Mouse (Mus musculus) frontal cortex, adult 2 months (tissue): Measurements from ENCODE around the gene Eif5a. TPM values are rescaled to one million over a fixed set of nuclear protein-coding genes. Genes with fewer than 3 reads are reported as not detected.
"Not testable (repeated sequence)": the region's sequence is repeated elsewhere in the genome, so short reads cannot be mapped to it uniquely, and the experiment has no call there.

Experiments
- DNase-seq, 2 experiments: peaks; one replicate each; pipeline ENCODE4 v3.0.0; 2022; ENCODE audit warnings: low spot score in 1 of 2; ENCODE audit errors: extremely low spot score in 1 of 2
- polyA plus RNA-seq: library from polyadenylated mRNA; depleted of rRNA; stranded (reverse); fragments of >200 nt; gene quantifications from 2 replicates; pipeline ENCODE4 v1.2.3, GENCODE M21; 2012

The Eif5a gene
- polyA plus RNA-seq, 1 experiment = 630 TPM

DNA sequence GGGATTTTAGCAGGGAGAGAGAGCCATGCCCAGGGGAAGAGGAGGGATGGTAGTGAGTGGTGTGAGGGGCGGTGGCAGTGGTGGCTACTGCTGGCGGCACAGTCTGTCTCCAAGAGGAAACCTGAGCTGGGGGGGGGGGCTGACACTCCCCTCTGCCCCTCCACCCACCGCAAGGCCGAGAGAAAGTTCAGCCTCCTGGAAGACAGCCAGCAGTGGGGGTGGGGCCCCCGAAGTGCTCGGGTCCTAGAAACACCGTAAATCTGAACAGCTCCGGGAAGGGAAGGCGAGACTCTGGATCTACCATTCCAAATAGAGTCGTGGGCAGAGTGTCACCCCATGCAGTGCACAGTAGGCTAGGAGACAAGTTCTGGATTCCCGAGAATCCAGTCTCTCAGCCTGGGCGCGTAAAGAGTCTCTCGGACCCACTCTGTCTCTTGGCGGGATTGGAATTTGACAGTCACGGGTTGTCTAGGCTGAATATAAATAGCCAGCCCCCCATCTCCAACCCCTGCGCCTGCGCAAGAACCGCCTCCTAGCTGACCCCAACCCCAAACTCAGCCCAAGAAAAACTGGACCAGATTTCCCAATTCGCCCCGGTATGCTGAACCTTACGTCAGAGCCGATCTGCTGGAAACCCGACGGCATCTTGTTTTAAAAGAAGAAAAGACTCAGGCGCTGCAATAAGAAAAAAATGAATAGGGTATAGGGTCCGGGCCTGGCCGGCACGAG lies 25.7 kb upstream of the Eif5a start:
- no peak for DNase-seq

DNA sequence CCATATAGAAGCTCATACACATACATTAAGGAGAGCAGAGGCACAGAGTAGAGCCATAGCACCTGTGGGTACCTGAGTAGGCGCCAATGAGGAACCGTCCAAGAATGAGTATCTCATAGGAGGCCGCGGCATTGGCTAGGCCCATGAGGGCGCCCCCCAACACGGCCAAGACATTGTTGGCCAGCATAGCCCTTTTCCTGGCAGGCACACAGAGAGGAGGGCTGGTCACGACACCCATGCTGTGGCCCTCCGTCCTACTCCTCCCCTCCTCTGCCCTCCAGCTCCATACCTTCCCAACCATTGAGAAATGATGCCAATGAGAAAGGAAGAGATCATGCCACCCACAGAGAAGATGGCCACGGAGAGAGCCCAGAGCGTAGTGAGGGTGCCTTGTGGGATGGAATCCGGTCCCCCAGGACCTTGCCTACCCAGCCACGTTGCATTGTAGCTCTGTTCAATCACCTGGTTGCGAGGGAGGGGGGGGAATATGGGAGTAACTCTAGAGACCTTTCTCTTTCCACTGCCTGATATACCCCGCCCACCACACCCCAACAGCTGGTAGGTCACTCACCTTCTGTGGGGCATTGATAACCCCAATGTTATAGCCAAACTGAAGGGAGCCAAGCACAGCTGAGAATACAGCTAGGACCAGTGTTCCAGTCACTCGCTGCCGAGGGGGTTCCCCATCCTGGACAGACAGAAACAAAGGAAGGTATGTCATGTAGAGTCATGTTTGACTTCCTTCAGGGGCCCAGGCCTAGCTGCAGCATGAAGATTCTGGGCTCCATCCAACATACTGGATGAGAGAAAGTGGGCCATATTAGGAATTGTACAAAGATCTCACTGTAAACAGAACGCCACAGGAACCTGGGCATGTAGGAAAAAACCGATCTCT lies 24.5 kb upstream of the Eif5a start:
- no peak for DNase-seq

DNA sequence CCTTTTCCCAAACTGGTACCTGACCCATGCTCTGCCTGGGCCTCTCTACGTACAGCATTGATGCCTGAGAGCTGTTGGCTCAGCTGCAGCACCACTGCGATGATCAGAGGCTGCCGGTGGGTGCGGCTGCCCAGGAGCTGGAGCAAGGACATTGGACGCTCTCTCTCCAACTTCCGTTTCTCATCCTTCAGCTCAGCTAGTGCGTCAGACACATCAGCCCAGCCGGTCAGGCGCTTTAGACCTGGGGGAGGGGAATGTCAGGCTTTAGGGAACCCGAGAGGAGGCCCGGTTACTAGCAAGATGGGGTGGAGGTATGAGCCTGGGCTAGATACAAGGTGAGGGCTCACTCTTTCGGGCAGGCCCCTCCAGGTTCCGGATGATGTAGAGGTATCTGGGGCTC lies 23.5 kb upstream of the Eif5a start:
- DNase-seq = no peak

DNA sequence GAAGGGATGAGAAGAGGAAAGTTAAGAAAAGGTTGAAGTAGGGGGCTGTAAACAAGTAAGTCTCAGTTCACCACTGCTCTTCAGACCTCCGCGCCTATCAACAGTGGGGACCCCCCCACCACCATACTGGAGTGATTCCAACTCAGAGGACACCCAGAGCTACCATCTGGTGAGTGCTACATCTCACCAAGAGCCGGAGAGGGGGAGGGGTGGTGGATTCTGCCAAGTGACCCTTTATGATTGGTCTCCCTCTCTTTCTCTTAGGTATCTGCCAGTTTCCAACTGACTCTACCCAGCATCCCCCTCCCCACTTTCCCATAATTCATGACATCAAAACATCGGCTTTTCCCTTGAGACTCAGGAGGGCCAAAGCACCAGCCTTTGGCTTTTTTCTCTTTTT lies 19.2 kb upstream of the Eif5a start:
- no peak for DNase-seq

DNA sequence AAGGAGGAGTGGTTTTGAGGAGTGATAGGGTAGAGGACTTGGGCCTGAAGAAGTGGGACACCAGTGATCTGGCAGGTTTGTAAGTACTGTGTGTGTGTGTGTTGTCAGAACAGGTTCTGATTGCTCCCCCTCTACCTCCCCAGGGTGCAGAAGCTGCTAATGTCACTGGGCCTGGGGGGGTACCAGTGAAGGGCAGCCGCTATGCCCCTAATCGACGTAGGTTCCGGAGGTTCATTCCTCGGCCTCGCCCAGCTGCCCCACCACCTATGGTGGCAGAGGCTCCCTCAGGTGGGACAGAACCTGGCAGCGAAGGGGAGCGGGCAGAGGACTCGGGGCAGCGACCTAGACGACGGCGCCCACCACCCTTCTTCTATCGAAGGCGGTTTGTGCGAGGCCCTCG lies 18.0 kb upstream of the Eif5a start:
- no peak for DNase-seq

DNA sequence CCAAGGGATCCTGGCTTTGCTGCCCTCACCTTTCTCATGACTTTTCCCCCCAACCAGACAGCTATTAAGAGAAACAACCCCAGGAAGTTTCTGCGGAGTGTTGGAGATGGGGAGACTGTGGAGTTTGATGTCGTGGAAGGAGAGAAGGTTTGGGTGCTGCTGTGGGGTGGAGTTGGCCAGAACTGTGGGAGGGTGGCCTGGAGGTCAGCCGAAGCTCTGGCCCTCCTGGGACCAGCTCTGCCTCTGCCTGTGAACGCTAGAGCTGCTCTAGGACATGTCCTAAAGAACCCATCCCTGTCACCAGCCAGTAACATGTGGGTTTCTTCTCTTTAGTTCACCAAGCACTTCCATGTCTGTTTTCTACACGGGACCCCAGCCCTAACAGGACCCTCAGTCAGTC lies 17.4 kb upstream of the Eif5a start:
- DNase-seq = no peak

DNA sequence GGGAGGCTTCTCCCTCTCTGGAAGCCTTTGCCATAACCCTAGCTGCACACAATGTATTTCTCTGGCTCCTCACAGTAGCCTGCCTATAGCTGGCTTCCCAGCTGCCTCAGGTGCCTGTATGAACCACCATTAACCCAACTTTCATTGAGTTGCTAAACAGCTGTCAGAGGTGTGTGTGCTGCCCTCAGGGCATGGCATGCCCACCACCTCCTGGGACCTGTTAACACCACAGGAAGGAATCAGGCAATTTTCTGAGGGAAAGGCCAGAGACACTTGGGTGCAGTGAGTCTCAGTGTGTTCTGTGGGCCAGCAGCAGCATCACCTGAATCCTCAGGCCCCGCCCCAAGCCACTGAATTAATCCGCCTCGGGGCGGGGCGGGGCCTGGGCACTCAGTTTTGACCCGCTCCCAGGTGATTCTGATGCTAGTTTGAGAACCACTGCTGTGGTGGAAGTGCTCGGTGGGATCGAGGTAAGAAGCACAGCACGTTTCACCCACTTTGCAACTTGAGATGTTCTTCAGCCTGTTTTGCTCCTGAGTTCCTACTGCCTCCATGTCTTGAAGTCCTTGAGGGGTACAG lies 16.7 kb upstream of the Eif5a start:
- no peak for DNase-seq

DNA sequence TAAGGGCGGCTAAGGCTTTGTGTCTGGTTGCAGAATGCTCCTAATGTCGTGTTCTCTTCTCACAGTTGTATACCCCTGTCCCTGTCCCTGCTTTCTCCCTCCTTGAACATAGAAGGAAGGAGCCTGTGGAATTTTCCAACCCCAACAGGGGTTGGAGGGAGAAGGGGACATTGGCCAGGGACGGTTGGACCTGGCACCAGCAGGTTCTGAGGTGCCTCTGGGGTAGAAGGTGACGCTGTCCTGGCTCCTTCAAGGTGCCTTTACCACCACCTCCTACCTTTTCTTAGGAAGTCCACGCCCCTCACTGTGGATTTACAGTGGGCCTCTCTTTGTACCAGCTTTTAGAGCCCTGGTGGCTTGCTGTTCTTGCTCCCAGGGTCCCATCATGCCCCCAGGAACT lies 16.1 kb upstream of the Eif5a start:
- DNase-seq = no peak

DNA sequence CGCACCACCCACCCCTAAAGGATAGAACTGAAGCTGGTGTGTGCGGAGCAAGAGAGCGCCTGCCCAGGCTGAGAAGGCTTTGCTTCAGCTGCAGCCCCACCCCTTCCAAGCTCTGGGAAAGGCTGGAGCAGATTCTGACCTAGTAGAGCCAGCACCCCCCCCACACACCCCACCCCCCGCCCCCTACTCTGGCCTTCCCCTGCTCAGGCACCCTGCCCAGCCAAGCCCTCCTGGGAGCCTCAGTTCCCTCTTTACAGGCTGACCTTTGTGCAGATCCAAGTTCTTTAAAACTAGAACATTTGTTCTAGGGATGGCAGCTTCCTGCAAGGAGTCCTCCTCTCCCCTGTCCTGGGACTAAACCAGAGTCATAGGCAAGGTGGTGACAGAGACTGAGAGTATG lies 15.6 kb upstream of the Eif5a start:
- no peak for DNase-seq

DNA sequence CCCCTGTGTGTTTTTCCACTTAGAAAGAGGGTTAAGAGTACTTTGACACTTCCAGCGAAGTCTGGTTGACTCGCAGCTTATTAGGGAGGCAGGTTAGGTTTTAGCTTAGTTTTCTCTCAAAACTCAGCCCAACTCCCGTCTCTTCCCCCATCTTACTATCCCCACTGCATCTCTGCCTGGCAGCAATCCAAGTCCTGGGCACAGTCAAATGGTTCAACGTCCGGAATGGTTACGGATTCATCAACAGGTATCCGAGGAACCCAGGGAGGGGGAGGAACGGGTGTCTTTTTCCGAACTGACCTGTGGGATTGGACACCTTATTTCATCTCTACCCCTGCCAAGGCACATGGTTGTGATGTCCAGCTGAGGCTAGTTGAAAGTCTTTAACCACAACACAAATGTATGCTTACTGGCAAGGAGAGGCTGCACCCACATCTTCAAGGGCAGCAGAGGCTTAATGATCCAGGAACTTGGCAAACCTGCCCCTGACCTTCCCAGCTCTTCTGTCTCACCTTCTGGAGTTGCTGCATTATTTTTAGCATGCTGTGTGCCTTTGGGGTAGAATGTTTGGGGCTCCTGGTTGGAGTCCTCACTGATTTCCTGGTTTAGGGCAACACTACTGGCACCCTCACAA lies 15.1 kb upstream of the Eif5a start:
- no peak for DNase-seq

DNA sequence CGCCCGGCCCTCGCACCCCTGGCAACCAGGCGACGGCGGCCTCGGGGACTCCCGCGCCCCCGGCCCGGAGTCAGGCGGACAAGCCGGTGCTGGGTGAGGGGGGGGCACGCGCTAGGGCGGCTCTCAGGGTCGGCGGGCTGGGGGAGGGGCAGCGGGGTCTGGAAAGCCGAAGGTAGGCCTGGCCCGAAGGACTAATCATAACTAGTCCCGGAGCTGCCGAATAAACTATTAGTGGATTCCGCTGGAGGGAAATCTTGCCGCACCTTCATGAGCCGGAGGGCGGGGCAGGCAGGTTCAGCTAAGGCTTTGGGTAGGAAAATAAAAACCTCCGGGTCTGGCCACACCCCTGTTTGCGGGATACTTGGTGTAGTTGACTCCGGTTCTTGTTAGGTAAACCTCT lies 14.4 kb upstream of the Eif5a start:
- DNase-seq = no peak

DNA sequence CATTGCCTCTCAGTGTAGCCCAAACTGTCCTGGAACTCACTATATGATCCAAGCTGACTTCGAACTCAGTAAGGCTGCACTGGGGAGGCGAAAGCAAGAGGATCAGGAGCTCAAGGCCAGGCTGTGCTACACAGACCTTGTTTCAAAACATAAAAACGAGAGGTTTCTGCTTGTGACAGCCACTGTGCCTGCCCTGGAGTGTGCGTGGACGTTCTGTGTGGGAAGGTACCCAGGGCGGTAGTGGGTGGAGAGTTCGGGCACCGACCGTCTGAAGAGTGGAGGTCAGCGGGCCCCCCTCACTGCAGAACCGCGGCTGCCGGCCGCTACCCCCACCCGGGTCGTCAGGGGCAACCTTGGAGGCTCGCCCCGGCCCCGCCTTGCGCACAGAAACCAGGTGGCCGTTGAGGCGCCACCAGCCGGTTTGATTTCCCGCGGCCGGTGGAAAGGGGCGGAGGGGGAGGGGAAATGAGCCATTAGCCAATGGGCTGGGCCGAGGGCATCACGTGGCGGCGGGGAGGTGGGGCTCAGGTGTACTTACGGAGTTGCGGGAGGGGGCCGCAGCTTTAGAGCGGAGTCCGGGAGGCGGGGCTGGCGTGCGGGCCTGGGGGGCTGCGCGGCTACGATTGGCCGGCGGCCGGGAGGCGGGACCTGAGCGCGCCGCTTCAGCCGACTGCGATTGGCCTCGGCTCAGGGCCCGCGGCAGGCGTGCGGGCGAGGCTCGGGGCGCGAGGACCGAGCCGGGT lies 13.6 kb upstream of the Eif5a start, which contains the start of gene Ybx2:
Gene Ybx2, plus strand, starts transcription at position 660 of the 743 bp plus-strand sequence.
- peak; percentile 75 to 87 for DNase-seq

DNA sequence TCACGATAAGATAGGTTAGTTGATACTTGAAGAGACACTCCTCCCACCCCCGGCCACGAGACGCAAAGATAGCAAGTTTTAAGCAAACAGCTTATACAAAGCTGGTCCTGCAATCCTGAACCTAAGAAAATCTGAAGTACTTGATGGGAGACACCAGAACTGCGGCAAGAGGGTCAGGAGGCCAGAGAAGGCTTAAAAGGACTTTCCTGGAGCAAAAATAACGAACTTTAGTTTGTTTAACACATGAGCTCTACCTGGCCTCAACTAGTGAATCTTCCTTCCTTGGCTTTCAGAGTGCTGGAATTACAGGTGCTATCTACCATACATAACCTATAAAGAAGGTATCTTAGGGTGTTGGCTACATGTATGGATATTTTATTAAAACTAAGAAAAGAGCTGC lies 12.9 kb upstream of the Eif5a start:
- DNase-seq = no peak

DNA sequence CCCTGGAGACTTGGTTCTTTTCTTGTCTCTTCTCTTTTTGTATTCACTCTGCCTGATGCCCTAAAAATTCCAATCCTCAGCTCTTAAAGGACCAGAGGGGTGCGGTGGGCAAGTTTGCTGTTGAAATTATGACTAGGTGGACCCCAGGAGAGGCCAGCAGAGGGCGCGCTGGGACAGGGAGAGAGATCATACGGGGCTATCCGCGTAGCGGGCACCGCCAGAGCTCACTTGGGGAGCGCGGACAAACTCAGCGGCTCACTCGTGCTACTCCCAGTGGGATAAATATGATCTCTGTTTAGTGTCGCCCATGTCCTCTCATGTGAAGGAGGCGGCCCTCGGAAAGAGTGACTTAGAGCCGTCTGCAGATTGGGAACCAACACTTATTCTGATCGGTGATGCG lies 12.4 kb upstream of the Eif5a start:
- DNase-seq = peak in 1 of 2 experiments; percentile 93

DNA sequence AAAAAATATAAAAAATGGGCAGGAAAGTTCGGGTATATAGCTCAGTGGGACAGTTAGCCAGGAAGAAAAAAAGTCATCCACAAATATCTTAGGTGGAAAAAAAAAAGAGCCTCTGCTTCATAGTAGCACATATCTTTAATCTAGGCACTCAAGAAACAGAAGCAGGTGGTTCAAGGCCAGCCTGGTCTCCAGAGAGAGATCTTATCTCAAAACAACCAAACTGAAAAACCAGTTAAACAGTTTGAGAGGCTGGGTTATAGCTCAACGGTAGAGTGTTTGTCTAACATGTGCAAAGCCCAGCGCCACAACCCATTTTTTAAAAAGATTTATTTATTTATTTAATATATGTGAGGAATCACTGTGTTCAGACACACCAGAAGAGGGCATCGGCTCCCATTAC lies 11.3 kb upstream of the Eif5a start:
- no peak for DNase-seq

DNA sequence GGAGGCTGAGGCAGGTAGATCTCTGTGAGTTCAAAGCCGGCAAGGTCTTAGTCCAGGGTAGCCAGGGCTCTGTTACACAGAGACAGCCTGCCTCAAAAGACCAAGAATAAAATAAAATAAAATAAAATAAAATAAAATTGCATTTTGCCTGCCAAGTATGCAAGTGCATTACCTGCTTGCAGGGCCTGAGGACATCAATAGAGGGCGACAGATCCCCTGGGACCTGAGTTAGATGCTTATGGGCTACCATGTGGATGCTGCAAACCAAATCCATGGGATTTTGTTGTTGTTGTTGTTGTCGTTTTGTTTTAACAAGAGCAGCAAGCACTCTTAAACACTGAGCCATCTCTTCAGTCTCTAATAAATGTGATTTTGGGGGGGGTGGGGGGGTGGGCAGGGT lies 10.5 kb upstream of the Eif5a start:
- no peak for DNase-seq

DNA sequence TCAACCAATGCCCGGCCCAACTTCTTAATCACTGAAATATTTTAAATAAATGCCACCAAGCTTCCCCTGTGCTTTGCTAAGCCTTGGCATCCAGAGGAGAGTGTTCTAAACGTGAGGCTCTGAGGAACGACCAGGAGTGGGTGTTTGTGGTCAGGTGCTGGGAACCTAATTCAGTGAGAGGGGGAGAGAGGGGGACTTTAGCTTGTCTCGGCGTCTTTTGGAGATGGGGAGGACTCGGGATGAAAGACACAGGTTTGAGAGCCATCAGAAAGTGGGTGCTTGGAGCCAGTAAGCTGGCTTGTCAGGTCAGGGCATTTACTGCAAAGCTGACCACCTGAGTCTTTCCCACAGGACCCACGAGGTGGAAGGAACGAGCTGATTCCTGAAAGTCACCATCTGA lies 10.0 kb upstream of the Eif5a start:
- DNase-seq = no peak

DNA sequence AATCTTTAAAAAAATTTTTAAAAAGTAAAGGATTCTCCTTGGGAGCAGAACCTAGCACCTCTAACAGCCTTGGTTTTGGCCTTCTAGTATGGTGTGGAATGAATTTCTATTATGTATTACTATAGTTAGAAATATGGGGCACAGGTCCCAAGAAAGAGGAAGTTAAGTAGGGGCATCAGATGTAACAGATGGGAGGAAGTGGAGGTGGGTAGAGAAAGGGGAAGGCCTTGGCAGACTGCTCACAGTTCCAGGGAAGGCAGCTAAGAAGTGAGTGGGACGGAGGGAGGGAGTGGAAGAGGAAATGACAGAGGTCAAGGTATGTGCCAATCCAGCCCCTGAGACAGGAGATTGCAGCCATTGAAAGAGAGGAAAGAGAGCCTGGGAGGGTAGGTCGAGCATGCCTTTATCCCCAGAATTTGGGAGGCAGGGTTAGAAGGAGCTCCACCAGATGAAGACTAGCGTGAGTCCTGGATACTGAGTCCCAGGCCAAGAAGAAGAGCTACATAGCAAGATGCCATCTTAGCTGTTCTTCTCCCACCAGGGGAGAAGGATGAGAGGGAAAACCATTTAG lies 9.3 kb upstream of the Eif5a start:
- no peak for DNase-seq

DNA sequence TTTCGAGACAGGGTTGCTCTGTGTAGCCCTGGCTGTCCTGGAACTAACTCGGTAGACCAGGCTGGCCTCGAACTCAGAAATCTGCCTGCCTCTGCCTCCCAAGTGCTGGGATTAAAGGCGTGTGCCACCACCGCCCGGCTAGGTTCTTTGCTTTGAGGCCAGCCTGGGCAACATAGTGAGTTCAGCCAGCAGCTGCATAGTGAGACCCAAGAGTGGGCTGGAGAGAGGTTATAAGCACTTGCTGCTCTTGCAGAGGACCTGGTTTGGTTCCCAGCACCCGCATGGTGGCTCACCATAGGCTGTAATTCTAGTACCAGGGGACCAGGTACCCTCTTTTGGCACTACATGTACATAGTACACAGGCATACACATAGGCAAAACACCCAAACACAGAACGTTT lies 8.4 kb upstream of the Eif5a start:
- DNase-seq = not testable (repeated sequence)

DNA sequence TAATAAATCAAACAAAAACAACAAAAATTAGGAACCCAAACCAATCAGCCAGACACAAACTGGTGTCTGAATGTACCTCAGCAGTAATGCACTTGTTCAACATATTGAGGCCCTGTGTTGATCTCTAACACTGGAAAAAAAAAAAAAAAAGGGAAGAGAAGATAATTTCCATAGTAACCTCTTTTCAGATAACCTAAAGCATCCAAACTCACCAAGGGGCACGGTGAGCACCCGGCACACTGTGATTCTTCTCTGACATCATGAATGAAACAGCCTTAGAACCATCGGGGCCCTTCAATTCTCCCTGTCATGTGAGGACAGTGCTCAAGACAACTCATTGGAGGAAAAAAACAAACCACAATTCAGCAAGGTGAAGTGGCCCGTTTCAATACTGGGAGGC lies 8.0 kb upstream of the Eif5a start:
- no peak for DNase-seq
